Mouse (Mus musculus) hindbrain, embryonic 14.5 days (tissue): ENCODE measurements at regions not wholly inside any gene's neighbourhood (a gene's known extent, or its start where the extent isn't known, plus 50 kb on each side); places are given as distances from the start of the nearest gene placed in this dataset.

Source experiments
- ATAC-seq: fragments of 200-750 bp; cut with Nextera tagmentation; 2 replicates; pipeline ENCODE4 v1.8.0; 2017; ENCODE audit warnings: moderate number of reproducible peaks, mild to moderate bottlenecking, moderate TSS enrichment, moderate library complexity; ENCODE audit not compliant: low FRiP score
- DNase-seq: peaks from one replicate; pipeline ENCODE4 v3.0.0-alpha.2; 2015; ENCODE audit warnings: low spot score
- H3K27ac ChIP-seq: fragments of 300-500 bp; sonication (generic); 2 replicates; pipeline ENCODE4 v1.5.1; 2014; ENCODE audit warnings: mild to moderate bottlenecking, moderate library complexity
- H3K27me3 ChIP-seq: fragments of 300-500 bp; sonication (generic); 2 replicates; pipeline ENCODE4 v1.6.1; 2014; ENCODE audit warnings: mild to moderate bottlenecking, low read length, mixed read lengths; ENCODE audit not compliant: control insufficient read depth, insufficient read depth
- H3K36me3 ChIP-seq: fragments of 300-500 bp; sonication (generic); replicated peaks from 2 replicates; pipeline ENCODE4 v1.6.1; 2014; ENCODE audit not compliant: control insufficient read depth, insufficient read depth
- H3K4me1 ChIP-seq: fragments of 300-500 bp; sonication (generic); replicated peaks from 2 replicates; pipeline ENCODE4 v1.6.1; 2014; ENCODE audit warnings: antibody characterized with exemption, low read length, mixed read lengths; ENCODE audit not compliant: control insufficient read depth, insufficient read depth
- H3K4me2 ChIP-seq: fragments of 300-500 bp; sonication (generic); replicated peaks from 2 replicates; pipeline ENCODE4 v1.6.1; 2014; ENCODE audit warnings: mild to moderate bottlenecking, moderate library complexity
- H3K4me3 ChIP-seq: fragments of 300-500 bp; sonication (generic); replicated peaks from 2 replicates; pipeline ENCODE4 v1.5.1; 2014; ENCODE audit warnings: mild to moderate bottlenecking, low read length
- H3K9ac ChIP-seq: fragments of 300-500 bp; sonication (generic); 2 replicates; pipeline ENCODE4 v1.6.1; 2014
- H3K9me3 ChIP-seq: fragments of 300-500 bp; sonication (generic); 2 replicates; pipeline ENCODE4 v1.6.1; 2016; ENCODE audit warnings: low read length; ENCODE audit not compliant: control insufficient read depth
- WGBS: fragments of 180-500 bp; shearing (Covaris S2); extraction: QIAGEN DNeasy Blood & Tissue Kit; methylation state at CpG from one replicate; pipeline ENCODE4 v1.1.7; 2014; 5-methylcytosine and 5-hydroxymethylcytosine counted together

GRCm38 (mm10) chr8:86403434-86403833, 177.1 kb downstream of the Abcc12 start:
- Histone ChIP-seq H3K36me3 (no peaks in the 10 kb centered on the region), H3K9ac (no peak overlapping the region), H3K9me3 (no peaks in the 10 kb centered on the region), H3K27ac (0 out of 2 replicates have a peak overlapping the region, but pooled peaks have one; percentile 39), H3K4me2 (no peak overlapping the region), H3K4me3 (no peak overlapping the region), H3K4me1 (peaks cover 5% of the 10 kb centered on the region; the same call in 1 of the 2 replicates), H3K27me3 (no peaks in the 10 kb centered on the region)
- WGBS, result 71% methylated on average over 4 of the region's 4 CpGs
- DNase-seq (no peak), ATAC-seq (peak; percentile 17; the same call in 1 of the 2 replicates)

GRCm38 (mm10) chr8:86401946-86402345, 178.5 kb downstream of the Abcc12 start:
- DNase-seq, result no peak
- Histone ChIP-seq H3K9ac (no peak overlapping the region), H3K9me3 (0 out of 2 replicates have a peak, but pooled peaks cover under 1% of the 10 kb centered on the region), H3K36me3 (no peaks in the 10 kb centered on the region), H3K27ac (0 out of 2 replicates have a peak overlapping the region, but pooled peaks have one; percentile 55), H3K4me2 (no peak overlapping the region), H3K4me3 (no peak overlapping the region), H3K27me3 (no peaks in the 10 kb centered on the region), H3K4me1 (peaks cover 5% of the 10 kb centered on the region; the same call in 1 of the 2 replicates)
- 47% methylated on average over 2 of the region's 2 CpGs for WGBS
- ATAC-seq, result no peak

DNA sequence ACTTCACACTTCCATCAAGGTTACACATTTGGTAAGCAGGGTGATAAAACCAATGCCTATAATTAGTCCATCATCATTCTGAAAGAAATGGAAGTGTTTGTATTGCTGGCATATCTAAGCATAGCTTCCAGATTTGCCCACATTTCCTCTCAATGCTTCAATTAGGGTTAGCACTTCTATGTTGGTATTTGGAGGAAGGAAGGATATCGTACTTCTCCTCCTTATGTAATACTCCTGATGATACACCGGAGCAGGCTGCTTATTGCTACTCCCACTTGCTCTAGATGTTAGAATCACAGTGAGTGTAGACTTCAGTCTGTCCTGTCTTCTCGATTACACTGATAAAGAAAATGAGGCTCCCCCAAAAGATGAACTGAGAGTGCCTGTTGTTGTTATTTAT, 185.4 kb downstream of the Abcc12 start:
- no peak overlapping the region for H3K9ac ChIP-seq
- 89% methylated on average over 3 of the region's 3 CpGs for WGBS

DNA sequence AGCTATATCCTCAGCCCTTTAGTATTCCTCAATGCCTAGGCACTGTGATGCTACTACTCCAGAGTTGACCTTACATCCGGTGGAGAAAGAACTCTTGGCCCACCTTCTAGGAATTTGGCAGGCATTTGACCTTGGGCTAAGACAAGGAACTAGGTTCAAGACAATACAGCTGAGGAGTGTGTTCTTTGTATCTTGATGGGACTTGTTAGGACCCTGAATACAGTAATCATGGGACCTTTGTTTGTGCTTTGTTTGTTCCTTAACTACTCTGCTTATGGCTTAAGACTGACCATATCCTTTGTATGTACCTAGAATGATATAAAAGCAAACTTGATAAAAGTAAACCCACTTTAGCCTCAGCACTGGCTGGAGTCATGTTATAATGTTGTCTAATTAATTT, 186.7 kb downstream of the Abcc12 start:
- Histone ChIP-seq H3K27ac (no peak overlapping the region), H3K9me3 (peaks cover 10% of the 10 kb centered on the region; the same call in 1 of the 2 replicates), H3K9ac (no peak overlapping the region), H3K36me3 (no peaks in the 10 kb centered on the region), H3K4me1 (peaks cover 25% of the 10 kb centered on the region), H3K4me2 (no peak overlapping the region), H3K4me3 (no peak overlapping the region), H3K27me3 (no peaks in the 10 kb centered on the region)
- no peak for DNase-seq
- ATAC-seq, result no peak
- 89% methylated on average over 1 of the region's 1 CpGs for WGBS

More for the DNA sequence above, 185.4 kb downstream of the Abcc12 start:
- Histone ChIP-seq H3K4me2 (no peak overlapping the region), H3K36me3 (no peaks in the 10 kb centered on the region), H3K27me3 (no peaks in the 10 kb centered on the region), H3K4me3 (no peak overlapping the region), H3K4me1 (peaks cover 12% of the 10 kb centered on the region), H3K9me3 (peaks cover 10% of the 10 kb centered on the region; the same call in 1 of the 2 replicates), H3K27ac (no peak overlapping the region)
- no peak for ATAC-seq
- DNase-seq, result no peak

DNA sequence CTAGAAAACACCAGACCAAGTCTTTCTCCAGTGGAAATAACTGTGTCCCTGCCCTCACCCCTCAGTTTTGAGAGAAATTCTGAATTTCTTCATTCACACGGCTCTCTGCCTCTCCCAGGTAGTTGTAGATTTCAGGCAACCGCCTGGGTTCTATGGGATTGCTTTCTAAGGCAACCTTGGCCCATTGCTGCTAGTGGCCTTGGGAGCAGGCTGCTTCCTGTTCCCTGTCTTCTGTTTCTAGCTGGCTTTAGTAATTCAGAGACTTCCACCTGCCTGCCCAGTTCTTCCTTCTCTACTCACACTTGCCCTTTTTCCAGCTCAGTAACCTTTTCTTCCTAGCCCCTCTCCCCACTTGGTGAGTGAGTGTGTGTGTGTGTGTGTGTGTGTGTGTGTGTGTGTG, 187.1 kb downstream of the Abcc12 start:
- no peak overlapping the region for H3K9ac ChIP-seq
- H3K27me3 ChIP-seq, result no peaks in the 10 kb centered on the region
- ATAC-seq, result no peak
- H3K4me3 ChIP-seq, result no peak overlapping the region
- no peaks in the 10 kb centered on the region for H3K36me3 ChIP-seq
- H3K4me2 ChIP-seq, result no peak overlapping the region
- H3K27ac ChIP-seq, result no peak overlapping the region
- DNase-seq, result no peak
- peaks cover 10% of the 10 kb centered on the region; the same call in 1 of the 2 replicates for H3K9me3 ChIP-seq
- WGBS, result 86% methylated on average over 2 of the region's 2 CpGs
- H3K4me1 ChIP-seq, result peaks cover 29% of the 10 kb centered on the region

- H3K9me3 ChIP-seq, result no peaks in the 10 kb centered on the region
- H3K4me2 ChIP-seq, result no peak overlapping the region
- H3K36me3 ChIP-seq, result no peaks in the 10 kb centered on the region
- DNase-seq (no peak), ATAC-seq (no peak)
- H3K27ac ChIP-seq, result peak overlapping the region; percentile 91
- WGBS, result 71% methylated on average over 8 of the region's 8 CpGs
- H3K4me1 ChIP-seq, result peaks cover 30% of the 10 kb centered on the region
- no peak overlapping the region for H3K4me3 ChIP-seq
- H3K9ac ChIP-seq, result no peak overlapping the region
- H3K27me3 ChIP-seq, result no peaks in the 10 kb centered on the region
Measured at GRCm38 (mm10) chr8:86390715-86391114, 189.8 kb downstream of the Abcc12 start.

DNA sequence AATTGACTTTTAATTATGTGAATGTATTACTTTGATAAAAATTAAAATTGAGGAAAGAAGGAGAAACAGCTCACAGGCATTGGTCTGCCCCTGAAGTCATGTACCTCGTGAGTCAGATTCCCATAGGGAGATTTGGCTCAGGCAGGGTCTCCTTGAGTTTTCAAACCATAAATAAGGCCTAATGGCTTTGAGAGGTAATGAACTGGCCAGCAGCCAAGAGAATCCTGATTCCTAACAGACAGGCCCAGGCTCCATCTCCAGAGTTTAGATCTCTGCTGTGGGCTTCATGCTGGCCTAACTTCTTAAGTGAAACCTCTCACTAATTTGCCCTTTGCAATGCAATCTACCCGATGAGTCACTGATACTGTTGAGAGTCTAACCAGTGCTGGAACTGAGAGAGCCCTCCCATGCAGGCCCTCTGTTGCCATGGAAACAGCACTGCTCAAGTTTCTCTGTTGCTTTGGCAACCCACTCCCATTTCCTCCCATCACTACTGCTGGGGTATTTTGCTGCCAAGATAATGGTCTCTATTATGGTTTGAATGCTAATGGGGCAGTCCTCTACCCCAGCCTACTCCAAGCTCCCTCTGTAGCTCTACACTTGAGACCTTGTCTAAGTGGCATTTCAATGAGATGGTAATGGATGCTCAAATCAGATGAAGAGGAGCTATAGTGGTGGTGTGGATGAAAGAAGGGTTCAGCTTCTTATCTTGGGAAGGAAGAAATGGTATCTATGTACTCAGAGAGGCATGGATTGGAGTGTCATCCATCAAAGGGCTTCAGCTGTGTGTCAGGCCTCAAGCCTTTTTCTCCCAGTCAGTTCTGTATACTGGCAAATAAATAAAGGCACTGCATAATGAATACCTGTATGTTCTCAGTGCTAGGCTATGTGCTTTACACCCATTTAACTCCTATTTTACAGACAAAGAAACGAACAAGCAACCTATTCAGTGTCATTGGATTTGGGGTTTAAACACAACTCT, 190.5 kb downstream of the Abcc12 start:
- Histone ChIP-seq H3K4me2 (no peak overlapping the region), H3K9me3 (no peaks in the 10 kb centered on the region), H3K4me3 (no peak overlapping the region), H3K27me3 (no peaks in the 10 kb centered on the region), H3K4me1 (peaks cover 35% of the 10 kb centered on the region), H3K36me3 (no peaks in the 10 kb centered on the region), H3K27ac (peak overlapping the region; percentile 91), H3K9ac (no peak overlapping the region)
- peak; percentile 90 for DNase-seq
- 23% methylated on average over 3 of the region's 3 CpGs for WGBS
- peak; percentile 95 for ATAC-seq

DNA sequence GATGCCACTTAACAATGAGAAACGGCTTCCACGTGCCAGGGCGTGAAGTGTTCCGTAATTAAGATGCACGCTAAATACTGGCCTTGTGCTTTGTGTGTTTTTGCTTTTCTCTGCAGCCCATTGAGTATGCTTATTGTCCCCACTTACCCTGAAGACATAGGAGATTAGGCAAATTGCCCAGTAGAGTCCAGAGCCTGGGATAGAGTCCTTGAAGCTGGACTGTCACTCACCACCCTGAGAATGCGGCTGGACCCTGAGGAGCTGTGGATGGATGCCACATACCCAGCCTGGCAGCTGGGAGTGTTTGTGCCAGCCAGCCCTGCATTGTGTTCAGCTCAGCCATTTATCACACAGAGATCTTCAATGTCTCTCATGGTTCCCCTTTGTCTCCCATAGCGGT, 195.2 kb downstream of the Abcc12 start:
- no peak overlapping the region for H3K4me2 ChIP-seq
- peaks cover 31% of the 10 kb centered on the region for H3K4me1 ChIP-seq
- ATAC-seq (peak; percentile 73), DNase-seq (peak; percentile 76)
- H3K9ac ChIP-seq, result no peak overlapping the region
- H3K27ac ChIP-seq, result peak overlapping the region; percentile 27; the same call in 1 of the 2 replicates
- H3K4me3 ChIP-seq, result no peak overlapping the region
- WGBS, result 24% methylated on average over 7 of the region's 7 CpGs
- H3K36me3 ChIP-seq, result no peaks in the 10 kb centered on the region
- H3K27me3 ChIP-seq, result no peaks in the 10 kb centered on the region
- no peaks in the 10 kb centered on the region for H3K9me3 ChIP-seq

DNA sequence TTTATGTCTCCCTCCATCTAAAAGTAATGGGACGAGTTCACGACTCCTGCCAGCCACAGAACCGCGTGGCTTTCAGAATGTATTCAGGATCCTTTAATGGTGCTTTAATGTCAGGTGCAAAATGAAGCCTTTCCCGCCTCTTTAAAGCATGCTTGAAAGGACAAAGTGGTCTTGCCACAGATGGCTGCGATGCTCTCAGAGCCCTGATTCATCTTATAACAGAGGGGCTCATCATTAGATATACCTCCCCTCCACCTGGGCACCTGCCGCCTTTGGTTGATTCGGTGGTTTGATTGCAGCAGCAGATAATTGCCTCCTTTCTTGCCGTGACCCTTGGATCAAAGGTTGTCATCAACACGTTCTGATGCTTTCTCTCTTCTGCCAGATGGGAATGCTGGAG, 198.5 kb downstream of the Abcc12 start:
- Histone ChIP-seq H3K4me3 (no peak overlapping the region), H3K27ac (no peak overlapping the region), H3K9ac (no peak overlapping the region), H3K36me3 (no peaks in the 10 kb centered on the region), H3K4me1 (peaks cover 11% of the 10 kb centered on the region; the same call in 1 of the 2 replicates), H3K9me3 (no peaks in the 10 kb centered on the region), H3K4me2 (no peak overlapping the region), H3K27me3 (no peaks in the 10 kb centered on the region)
- 74% methylated on average over 10 of the region's 10 CpGs for WGBS
- DNase-seq (no peak), ATAC-seq (no peak)
